Mouse (Mus musculus) ovary, postnatal 10 days (tissue): Measurements from ENCODE around the gene Hoxa10.

ENCODE experiments used
- DNase-seq: peaks from one replicate; pipeline ENCODE4 v3.0.0; 2022; ENCODE audit warnings: low spot score

Hoxa10 gene

DNA sequence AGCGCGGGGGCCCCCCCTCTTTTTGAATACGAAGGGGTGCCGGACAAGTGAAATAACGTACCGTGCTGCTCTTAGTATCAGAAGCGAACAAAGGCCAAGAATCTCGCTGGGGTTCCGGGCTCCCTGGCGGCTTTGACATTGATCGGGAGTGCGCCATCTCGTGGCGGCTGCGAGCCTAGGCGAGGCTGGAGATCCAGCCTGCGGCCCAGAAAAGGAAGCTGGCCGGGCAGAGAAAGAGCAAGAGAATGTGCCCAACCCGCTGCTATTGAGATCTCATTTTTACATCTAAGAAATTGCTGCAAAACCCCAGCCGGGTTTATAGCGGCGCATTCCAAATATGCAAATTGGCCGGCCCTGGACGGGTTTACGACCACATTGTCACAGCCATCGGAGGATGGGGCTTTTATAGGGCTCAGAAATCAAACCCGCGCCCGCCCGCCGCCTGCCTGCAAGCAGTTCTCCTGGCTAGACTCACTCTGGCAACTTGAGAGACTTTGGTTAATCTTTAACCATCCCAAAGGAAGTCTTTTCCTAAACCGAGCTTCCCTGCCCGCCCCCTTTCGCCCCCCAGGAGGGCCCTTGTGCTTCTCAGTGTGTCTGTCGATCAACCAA, at the start of gene Hoxa10:
Hoxa10 (minus strand) TSS at position 466 of the 612 bp plus-strand sequence.
- DNase-seq, result no peak

DNA sequence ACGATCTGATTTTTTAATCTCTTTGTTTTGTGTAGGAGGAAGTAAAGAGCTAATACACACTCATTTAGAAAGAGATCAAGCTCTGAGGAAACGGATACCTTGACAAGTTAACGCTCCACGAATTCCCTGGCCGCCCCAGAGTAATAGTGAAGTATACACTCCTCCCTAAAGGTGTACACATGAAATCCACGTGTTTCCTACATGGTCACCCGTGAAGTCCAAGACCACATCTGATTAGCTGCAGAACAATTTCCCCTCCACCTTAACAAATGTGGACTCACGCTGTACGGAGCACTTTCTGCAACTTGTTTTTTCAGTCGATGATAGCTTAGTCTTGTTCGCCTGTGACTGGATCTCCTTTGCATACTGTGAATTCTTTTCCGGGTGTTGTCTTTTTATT, 49.5 kb upstream of the Hoxa10 start:
- DNase-seq, result no peak

DNA sequence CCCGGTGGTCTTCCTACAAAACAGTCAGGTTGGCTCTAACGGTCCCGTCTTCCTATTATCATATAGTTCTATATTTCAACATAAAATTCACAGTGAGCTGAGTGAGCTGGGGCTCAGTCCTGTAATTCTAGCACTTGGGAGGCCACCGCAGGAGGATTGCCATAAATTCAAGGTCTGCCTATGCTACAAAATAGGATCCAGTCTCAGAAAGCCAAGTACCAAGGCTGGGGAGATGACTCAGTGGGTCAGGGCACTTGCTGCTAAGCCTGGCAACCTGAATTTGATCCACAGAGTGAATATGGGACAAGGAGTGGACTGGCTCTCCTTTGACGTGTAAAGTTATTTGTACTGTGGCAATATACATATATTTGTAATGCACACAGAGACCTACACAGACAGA, 43.2 kb upstream of the Hoxa10 start:
- no peak for DNase-seq

DNA sequence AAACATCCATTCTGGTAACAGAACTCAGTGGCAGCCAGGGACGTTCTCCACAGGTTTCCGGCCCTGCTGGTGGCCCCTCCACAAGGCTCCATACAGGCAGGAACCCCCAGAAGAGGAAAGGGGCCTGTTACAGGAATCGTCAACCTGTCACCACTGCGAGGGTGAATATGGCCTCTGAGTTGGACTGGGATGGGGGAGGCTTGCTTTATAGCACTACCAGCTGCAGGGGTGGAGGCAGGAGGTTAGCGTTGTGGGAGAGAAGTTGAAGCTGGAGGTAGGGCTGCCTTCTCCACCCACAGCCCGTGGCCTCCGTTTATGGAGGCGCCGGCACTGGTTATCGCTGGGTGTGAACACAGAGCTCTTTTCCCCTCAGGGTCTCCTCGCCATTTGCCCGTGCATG, 40.4 kb upstream of the Hoxa10 start:
- DNase-seq, result no peak

DNA sequence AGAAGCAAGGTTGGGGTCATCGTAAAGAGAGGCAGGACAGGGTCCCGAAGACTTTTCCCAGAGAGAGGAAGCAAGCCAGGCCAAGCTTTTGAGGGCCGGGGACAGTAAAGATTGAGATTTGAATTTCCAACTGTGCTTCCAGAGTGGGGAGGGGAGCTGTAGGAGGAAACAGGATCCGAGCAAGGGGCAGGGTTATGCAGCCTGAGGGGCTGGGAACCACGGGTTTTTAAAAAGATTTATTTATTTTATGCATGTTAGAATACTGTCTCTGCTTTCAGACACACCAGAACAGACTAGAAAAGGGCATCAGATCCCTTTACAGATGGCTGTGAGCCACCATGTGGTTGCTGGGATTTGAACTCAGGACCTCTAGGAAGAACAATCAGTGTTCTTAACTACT, 36.3 kb upstream of the Hoxa10 start:
- no peak for DNase-seq

DNA sequence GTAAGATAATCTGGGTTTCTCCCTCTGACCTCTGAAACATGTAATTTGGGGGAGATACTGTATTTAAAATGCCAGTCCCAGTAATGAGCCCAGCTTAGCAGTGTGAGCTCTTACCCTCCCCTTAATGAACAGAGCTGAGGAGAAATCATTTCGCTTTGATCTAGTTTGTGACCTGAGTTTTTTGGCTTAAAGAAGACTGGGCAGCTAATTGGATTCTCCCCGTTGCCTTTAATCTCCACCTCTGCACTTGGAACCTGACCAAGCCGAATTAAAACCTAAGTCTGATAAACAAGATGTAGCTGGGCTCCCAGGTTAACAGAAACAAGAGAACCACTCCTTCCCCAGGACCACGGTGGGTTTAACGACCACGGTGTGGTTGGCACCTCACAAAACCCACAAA, 35.7 kb upstream of the Hoxa10 start:
- no peak for DNase-seq

DNA sequence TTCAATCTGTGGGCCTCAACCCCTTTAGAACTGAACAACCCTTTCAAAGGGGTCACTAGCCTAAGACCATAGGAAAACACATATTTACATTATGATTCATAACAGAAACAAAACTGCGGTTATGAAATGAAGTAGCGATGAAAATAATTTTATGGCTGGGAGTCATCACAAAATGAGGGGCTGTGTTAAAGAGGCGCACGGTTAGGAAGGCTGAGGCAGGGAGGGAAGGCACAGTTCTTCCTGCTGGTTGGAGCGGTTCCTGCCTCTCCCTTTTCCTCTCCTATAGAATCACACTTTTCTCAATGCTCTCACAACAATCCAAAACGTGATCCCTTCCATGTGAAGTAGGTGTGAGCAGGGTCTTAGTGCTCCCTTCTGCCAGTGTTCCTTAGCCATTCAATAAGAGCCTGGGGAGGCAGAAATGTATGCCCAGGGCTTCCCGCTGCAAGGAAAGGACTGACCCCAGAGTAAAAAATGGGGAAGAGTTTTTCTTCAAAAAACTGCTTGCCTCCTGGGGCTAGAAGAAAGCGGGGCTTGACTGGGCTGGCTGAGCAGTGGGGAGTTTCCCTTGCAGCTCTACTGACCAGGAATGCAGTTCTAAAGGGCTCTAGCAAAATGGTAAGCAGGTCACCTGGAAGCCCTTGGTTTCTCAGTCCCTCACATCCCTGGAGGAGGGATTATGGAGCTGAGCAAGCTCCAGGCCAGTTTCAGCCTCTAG, 35.1 kb upstream of the Hoxa10 start:
- no peak for DNase-seq

DNA sequence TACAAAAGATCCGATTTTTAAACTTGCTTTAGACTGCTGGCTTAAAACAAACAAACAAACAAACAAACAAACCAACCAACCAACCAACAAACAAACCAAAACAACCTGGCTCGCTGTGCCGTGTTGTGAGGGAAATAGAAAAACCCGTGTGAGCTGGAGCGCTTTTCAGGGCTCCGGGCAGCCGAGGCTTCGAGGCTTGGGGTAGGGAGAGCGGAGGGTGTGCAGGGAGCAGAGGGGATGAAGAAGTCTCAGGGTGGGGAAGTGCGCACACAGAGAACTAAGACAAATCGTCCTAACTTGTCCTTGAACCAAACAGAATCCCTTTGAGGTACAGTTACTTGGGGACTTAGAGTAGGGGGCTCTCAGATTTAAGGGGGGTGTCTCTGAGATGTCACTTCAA, 33.9 kb upstream of the Hoxa10 start:
- no peak for DNase-seq

DNA sequence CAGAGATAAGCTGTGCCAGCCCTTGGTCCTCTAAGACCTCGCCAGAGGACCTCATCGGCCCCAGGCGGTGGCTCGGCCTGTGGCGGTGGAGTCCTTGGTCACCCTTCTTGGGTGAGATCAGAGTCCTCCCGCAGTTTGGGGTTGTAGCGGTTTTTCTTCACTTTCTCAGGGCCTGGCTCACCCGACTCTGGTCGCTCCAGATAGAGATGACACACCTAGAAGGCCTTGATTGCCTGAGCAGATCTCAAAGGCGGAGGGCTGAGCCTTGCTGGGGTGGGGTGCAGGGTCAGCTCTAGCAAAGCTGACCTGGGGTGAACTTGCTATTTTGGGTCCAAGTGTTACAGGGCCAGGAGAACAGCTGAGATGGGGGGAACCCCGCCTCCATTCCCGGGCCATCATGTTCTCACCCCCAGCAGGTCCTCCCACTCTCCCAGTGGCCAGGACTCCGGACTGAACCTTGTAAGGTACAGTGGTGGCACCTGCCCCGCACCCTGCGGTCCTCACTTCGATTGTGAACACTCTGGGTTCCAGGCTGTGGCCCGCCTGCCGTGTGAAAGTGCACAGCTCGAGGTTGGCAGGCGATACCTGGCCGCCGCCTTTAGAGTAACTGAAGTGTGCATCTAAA, 33.1 kb upstream of the Hoxa10 start:
- DNase-seq, result no peak

DNA sequence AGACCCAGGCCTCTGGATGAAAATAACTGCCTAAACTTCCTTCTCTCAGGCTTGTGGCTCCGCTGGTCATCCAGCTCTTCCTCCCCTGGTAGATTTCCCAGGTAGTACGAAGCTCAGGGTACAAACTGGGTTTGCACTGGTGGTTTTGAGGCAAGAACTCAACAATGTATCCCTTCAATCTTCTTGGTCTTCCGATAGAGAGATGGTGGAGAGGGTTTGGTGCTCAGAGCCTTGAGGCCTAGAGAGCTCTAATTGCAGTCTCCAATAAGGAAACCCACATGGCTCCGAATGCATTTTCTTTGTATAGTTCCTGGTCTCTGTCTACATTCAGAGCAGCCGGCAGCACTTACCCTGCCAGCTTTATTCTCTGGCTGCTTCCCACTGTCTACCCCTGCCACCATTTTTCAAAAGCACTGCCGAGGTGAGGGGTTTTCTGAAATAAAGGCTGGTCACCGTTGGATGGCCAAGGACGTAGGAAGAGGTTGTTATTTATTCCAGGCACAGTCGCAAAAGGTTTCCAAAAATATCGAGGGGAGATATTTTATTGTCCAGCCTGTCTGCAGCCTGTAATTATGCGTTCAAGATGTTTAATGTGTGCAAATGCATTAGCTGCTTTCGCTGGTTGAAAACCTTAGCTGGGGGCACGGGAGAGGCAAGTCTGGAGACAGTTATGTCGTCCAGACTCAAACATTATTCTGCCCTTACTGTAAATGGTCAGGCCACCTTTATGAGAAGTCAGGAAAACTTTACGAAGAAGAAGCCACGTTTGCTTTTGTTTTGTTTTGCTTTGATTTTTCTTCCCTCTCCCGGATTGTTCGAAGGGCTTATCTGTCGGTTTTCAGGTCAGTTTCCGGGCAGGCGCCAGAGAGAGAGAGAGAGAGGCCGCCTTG, 32.4 kb upstream of the Hoxa10 start:
- no peak for DNase-seq

DNA sequence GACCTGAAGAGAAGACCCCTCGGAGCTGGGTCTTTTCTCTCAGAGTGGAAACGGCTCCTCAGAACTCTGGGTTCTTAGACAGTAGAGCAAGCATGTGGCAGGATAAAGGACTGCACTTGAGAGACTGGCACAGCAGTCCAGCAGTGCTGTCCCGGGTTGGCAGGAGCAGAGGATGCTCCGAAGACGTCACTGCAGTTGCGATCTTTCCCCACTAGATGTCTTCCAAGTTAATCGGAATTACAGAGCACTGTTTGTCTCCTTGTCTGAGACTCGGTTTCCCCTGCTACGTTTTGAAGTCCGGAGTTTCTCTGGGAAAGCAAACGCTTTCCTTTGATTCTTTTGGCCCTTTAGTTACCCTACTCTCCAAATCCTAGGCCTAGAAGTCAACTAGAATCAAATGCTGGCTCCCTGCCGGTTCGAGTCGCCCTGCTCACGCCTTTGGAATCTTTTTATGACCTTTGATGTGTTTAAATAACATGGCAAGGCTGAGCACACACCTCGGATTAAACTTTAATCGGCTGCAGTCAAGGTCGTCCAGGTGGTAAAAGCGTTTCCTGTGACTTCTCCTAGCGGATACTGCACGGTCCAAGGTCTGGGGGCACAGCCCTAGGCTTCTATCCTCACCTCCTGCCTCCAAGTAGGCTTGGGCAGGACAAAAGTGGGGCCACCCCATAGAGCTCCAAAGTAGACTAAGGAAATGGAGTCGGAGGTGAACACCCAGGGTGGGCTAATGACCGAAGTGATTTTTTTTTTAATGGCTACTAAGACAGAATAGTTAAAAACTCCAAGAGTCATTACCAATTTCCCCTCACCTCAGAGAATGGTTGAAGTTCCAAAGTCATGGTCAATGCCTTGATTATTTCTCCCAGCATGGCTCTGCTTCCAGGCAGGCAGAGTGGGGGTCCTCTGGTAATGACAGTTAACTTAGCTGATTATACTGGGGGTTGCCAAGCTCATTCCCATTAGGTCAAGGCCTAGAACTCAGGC, 30.1 kb upstream of the Hoxa10 start:
- DNase-seq, result no peak

DNA sequence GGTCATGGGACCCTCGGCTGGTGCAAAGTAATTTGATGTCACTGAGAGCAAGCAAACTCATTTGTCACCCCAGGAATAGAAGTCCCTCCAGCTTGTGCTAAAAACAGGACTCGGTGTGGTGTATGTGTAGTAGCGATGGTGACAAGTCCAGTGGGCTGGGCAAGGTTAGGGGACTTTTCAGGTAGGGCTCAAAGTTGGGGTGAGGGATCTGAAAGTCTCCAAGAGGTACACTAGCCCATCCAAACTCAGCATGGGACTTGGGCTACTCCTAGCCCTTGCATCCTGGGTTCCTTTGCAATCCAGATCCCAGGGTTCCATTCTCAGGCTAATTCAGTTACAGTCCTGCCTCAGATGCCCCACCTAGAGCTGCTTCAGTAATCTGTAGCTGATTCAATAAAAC, 28.1 kb upstream of the Hoxa10 start:
- DNase-seq, result no peak

DNA sequence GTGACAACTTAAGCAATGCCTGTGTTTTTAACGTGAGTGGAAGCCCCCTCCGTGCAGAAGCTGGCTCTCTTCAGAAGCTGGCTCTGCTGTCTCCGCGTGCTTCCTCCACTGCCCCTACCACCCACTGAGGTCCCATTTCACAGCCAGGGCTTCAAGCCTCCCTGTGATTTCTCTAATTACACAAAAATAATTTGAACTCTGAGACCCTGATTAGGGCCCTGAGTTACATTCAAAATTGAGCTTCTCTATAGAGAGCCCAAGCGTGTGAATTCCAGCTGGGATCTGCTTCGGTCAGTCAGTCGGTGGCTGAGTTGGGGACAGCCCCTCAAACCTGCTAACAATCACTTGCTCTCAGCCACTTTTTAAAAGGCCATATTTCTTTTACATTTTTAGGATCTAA, 27.7 kb upstream of the Hoxa10 start:
- no peak for DNase-seq

DNA sequence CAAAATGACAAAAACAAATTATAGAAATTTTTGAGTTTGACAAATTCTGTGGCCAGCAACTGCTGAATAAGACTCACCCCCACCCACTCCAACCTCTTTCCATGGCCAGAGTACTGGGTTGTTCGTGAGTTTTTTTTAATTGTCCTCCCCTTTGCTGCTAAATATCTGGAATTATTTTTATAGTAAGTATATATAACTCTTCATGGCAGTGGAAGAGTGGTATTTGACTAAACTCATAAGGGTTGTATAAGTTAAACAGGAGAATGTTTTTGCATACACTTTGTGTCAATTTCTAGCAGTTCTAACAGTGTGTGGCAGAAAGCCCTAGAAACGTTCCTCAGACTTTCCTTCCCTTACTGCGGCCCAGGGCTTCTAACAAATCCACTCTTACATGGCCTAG, 27.0 kb upstream of the Hoxa10 start:
- DNase-seq, result no peak

DNA sequence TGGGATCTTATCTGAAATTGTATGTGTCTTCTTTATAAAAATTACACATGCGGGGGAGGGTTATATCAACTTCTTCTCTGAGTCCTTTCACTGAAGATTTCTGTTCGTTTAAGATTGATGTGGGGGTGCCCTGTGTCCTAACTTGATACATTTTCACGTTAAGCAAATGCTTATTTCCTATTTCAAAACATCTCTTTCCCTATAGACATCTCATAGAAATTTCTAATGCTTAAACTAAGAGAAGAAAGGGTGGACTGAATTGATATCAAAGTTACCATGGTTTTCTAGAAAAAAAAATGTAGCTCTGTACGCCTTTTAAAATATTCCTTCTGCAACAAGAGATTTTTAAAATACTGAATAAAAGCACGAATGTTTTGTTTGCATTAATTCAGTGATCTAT, 26.6 kb upstream of the Hoxa10 start:
- DNase-seq, result no peak

DNA sequence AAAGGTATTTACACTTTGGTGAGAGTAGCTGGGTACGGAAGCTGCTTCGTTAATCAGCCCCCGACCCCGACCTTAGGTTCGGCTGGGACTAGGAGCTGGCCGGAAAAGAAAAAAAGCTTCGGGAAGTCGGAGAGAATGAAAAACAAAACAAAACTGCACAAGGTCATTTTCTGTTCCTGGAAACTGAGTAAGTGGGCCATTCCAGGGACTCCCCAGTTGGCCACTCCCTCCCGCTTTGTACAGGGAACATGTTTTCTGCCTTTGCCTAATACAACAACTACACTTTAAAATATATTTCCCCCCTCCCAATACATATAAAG, 26.0 kb upstream of the Hoxa10 start:
- DNase-seq, result no peak

DNA sequence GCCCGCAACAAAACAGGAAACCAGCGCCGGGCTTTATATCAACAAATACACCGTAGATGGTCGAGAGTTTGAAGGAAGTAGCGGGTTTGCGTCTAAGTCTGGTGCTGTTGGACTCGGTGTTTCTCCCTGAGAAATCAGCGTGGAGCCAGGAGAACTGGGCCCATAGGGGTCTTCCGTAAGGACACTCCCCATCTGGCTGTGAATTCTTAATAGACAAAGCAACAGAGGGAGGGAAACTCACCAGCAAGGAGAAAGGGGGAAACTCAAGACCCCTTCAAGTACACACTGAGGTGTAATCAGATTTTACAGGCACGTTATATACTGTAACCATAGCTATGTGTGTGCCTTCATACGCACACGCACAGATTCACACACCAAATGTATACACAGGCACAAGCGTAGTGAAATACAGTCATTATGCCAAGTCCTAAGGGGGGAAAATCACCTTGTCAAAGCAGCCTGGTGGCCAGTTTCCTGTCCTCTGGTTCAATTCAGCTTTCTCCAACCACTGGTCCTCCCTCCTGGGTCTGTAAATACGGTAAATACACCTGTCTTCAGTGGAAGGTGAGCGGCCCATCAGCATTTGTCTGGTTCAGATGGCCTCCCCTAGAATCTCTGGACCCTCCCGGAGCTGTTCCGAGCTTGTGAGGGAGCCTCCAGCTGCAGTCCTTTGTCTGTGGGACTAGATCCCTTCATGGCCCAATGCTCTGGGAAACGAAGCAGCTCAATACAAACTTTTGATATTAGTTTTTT, 25.4 kb upstream of the Hoxa10 start:
- DNase-seq, result no peak

DNA sequence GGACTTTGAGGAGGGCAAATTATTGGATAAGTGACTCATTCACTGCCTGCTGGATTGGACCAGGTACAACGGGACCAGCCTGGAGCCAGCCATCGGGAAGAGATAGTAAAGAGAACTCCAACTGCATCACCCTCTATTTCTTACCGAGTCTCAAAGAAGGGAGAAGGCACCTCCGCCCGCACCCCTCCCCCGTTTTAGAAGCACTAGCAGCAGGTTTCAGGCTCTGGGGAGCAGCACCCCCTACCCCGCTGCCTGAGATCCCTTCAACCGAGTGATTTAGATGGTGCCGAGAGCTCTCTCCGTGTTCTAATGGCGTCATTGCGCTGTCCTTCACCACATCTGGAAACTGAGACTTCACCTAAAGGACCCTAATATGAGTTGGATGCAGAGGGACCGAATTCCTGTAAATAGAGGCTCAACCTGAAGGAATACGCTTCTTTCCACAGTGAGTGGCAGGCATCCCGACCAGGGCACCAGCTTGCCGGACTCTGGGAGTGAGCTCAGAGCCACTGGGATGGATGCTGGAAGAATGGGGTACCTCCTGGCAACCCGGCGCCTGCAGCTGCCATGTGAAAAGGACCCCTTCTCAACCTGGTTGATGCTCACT, 24.8 kb upstream of the Hoxa10 start:
- no peak for DNase-seq

DNA sequence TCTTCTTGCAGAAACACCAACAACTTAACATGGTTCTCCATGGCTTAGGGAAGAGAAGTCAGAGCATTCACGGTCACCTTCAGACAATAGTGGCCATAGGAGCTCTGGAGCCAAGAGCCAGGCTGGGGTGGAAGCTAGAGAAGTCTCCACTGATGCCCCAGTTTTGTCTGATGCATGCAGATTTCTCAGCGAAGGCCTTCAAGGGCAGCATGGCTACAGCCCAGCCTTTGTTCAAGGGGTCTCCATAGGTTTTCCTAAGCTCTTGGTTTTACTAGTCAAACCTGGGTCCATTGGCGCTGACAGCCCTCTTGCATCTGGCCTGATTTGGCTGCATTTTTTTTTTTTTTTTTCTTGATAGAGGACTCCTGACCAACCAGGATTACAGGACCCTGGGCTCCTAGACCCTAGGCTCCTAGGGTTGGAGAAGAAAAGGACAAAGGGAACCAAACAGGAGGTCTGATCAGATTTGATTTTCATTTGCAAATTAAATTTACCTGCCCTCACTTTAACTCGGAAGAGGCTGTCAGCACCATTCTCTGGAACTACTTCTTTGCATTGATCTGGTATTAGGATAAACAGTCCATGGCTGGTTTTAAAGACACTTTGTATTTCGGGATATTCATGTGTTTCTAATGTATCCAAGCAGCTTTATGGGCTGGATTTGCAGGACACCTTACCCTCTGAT, 23.6 kb upstream of the Hoxa10 start:
- DNase-seq, result no peak

DNA sequence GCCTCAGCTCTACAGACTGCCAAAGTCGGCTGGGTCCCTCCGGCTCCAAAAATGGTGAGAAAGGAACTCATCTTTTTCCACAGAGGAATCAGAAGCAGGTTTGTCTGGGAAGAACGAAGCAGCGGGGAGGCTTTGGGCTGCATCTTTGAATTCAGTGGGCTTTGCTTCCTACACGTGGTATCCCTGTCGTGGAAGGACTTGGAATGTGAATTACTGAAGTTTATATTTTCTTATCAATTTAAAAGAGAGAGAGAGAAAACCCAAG, 22.6 kb upstream of the Hoxa10 start:
- DNase-seq, result no peak
